Mouse (Mus musculus): ENCODE data around the gene Eif4a2.

GRCm38 (mm10) chr16:23109350-23110280 is 2.4 kb downstream of the Eif4a2 start:
- TF ChIP-seq CTCF (IDR thresholded peaks at IDR 0.05; ENCODE audit: low read depth): no peak
- no peak for TF ChIP-seq EP300 (optimal IDR thresholded peaks at IDR 0.05)

Data from stomach, postnatal 0 days (tissue).